Mouse (Mus musculus) right cerebral cortex, postnatal 25 days (tissue): ENCODE data around the gene Klra4.
"Not testable (repeated sequence)": the region's sequence is repeated elsewhere in the genome, so short reads cannot be mapped to it uniquely, and the experiment has no call there.

Experiments
- DNase-seq: peaks from one replicate; pipeline ENCODE4 v3.0.0; 2022

The Klra4 gene

GRCm38 (mm10) chr6:130067171-130067570 is at the start of gene Klra4:
Klra4 (minus strand) TSS chr6:130067271.
- DNase-seq, result not testable (repeated sequence)

GRCm38 (mm10) chr6:130110485-130110884 is 43.4 kb upstream of the Klra4 start:
- no peak for DNase-seq

- not testable (repeated sequence) for DNase-seq
These were observed 35.7 kb upstream of the Klra4 start for GRCm38 (mm10) chr6:130102743-130103142.

- DNase-seq, result no peak
These were observed 25.4 kb upstream of the Klra4 start for GRCm38 (mm10) chr6:130092336-130092948.

- DNase-seq, result no peak
These were observed 1.9 kb downstream of the Klra4 start for GRCm38 (mm10) chr6:130065196-130065595.

GRCm38 (mm10) chr6:130035146-130035545 is 31.9 kb downstream of the Klra4 start:
- not testable (repeated sequence) for DNase-seq

- not testable (repeated sequence) for DNase-seq
These were observed 35.5 kb downstream of the Klra4 start for GRCm38 (mm10) chr6:130031493-130032089.

- no peak for DNase-seq
These were observed 40.2 kb downstream of the Klra4 start, which contains the start of gene Klra6 for GRCm38 (mm10) chr6:130026854-130027253. Klra6 (minus strand) TSS chr6:130026954.
